27 mouse cellular contexts compared by ENCODE assay signal in genomic region chr3:61321632-61322031, GRCm38 (mm10). TPM values are rescaled to one million over a fixed set of nuclear protein-coding genes. Genes with fewer than 3 reads are reported as not detected.
A peak's percentile ranks its signal among the peaks of the same experiment; 100 is the strongest.
DNase-seq lines count a peak whose midpoint lies in the region; ATAC-seq lines count a peak whose summit lies in the region.
"Had no signal": no experiment of that assay in that cellular context is flagged by ENCODE, and none has a peak within 500 bp of the region (broad histone marks: within the 10 kb centered on the region; RNA-seq: fewer than 3 reads in every experiment).

No protein-coding gene starts in this region.

- H3K4me3 ChIP-seq in heart, embryonic 16.5 days (ENCODE audit: low read length) = no peak overlapping the region
- no peak overlapping the region for H3K4me3 ChIP-seq in heart, embryonic 12.5 days
- H3K4me3 ChIP-seq: heart, embryonic 15.5 days; liver, embryonic 15.5 days; midbrain, embryonic 12.5 days had no signal

- H3K27ac ChIP-seq in heart, embryonic 16.5 days (ENCODE audit: low read length) = no peak overlapping the region
- no peak overlapping the region for H3K27ac ChIP-seq in heart, embryonic 12.5 days (ENCODE audit: poor library complexity, severe bottlenecking)
- H3K27ac ChIP-seq: heart, embryonic 15.5 days; hindbrain, embryonic 14.5 days; liver, embryonic 15.5 days; midbrain, embryonic 12.5 days had no signal

- no peak overlapping the region for H3K9ac ChIP-seq in heart, embryonic 16.5 days (ENCODE audit: low read length)
- no peak overlapping the region for H3K9ac ChIP-seq in heart, embryonic 12.5 days
- H3K9ac ChIP-seq: heart, embryonic 15.5 days; hindbrain, embryonic 14.5 days; liver, embryonic 15.5 days; midbrain, embryonic 12.5 days had no signal

- ATAC-seq in heart, embryonic 16.5 days (replicated peaks; ENCODE audit: extremely low read depth, insufficient read depth, low FRiP score) = no peak
- ATAC-seq in heart, embryonic 12.5 days (ENCODE audit: insufficient number of reproducible peaks, low FRiP score) = no peak
- ATAC-seq in monocyte, adult 5-6 weeks (replicated peaks; ENCODE audit: insufficient number of reproducible peaks, low FRiP score, low TSS enrichment, poor library complexity, severe bottlenecking) = peak; percentile 70; the same call in 1 of the 2 replicates
- ATAC-seq: intestine, embryonic 16.5 days had no signal

- 0 out of 2 replicates have a peak, but pooled peaks cover 3% of the 10 kb centered on the region for H3K4me1 ChIP-seq in heart, embryonic 16.5 days (ENCODE audit: control insufficient read depth, insufficient read depth, low read length)
- H3K4me1 ChIP-seq in heart, embryonic 12.5 days (replicated peaks) = no peaks in the 10 kb centered on the region
- H3K4me1 ChIP-seq: heart, embryonic 15.5 days; liver, embryonic 15.5 days; midbrain, embryonic 12.5 days had no signal

- H3K27me3 ChIP-seq in heart, embryonic 16.5 days (ENCODE audit: control insufficient read depth, insufficient read depth, low read length) = no peaks in the 10 kb centered on the region
- no peaks in the 10 kb centered on the region for H3K27me3 ChIP-seq in heart, embryonic 12.5 days (replicated peaks)
- H3K27me3 ChIP-seq: heart, embryonic 15.5 days; liver, embryonic 15.5 days; midbrain, embryonic 12.5 days had no signal

- 66% methylated on average over 6 of the region's 6 CpGs for WGBS in heart, embryonic 16.5 days
- 75% methylated on average over 6 of the region's 6 CpGs for WGBS in heart, embryonic 12.5 days

- peak; percentile 20 for DNase-seq in lung, postnatal 36 days
- no peak for DNase-seq in lung, postnatal 4 days
- DNase-seq in c-Kit-positive CD71-negative TER-119-negative erythroid progenitor cells, embryonic 14.5 days (ENCODE audit: low read depth) = peak; percentile 19
- no peak for DNase-seq in layer of hippocampus, postnatal 10 days (ENCODE audit: low spot score in 2 of 2)
- DNase-seq: adrenal gland, postnatal 36 days; cerebellum, adult 18-20 months; cerebellum, postnatal 36 days; heart, adult 11 months; kidney, postnatal 4 days; layer of hippocampus, adult 9-11 months; lung, postnatal 14 days; retina, postnatal 1 day; right cerebral cortex, postnatal 4 days; thymus, postnatal 25 days had no signal

- H3K36me3 ChIP-seq in heart, embryonic 16.5 days (ENCODE audit: control insufficient read depth, insufficient read depth) = no peaks in the 10 kb centered on the region
- no peaks in the 10 kb centered on the region for H3K36me3 ChIP-seq in heart, embryonic 12.5 days
- H3K36me3 ChIP-seq: G1E; heart, embryonic 15.5 days; liver, embryonic 15.5 days; midbrain, embryonic 12.5 days had no signal

- no peaks in the 10 kb centered on the region for H3K9me3 ChIP-seq in heart, embryonic 16.5 days (replicated peaks; ENCODE audit: control insufficient read depth, low read length)
- no peaks in the 10 kb centered on the region for H3K9me3 ChIP-seq in heart, embryonic 12.5 days (replicated peaks)
- H3K9me3 ChIP-seq: G1E; heart, embryonic 15.5 days; liver, embryonic 15.5 days; midbrain, embryonic 12.5 days had no signal

- peak overlapping the region; percentile 19 for H3K4me2 ChIP-seq in heart, embryonic 16.5 days (ENCODE audit: low read depth, low read length)
- no peak overlapping the region for H3K4me2 ChIP-seq in heart, embryonic 12.5 days
- H3K4me2 ChIP-seq: heart, embryonic 15.5 days; hindbrain, embryonic 14.5 days; liver, embryonic 15.5 days; midbrain, embryonic 12.5 days had no signal

RNA-seq across cellular contexts. Expression of gene Rap2b, which starts 39.8 kb away (rescaled TPM):
- 5.0 and 5.4 TPM in 2 replicates for polyA plus RNA-seq in heart, embryonic 16.5 days (2015; fragmentation: Nextera tagmentation; extraction: Ambion mirVana)
- 9.9 and 10.1 TPM in 2 replicates for polyA plus RNA-seq in heart, embryonic 12.5 days (2016; fragmentation: Nextera tagmentation; extraction: Ambion mirVana)
- 19.0 to 29.0 TPM (median 24.3 TPM) in 3 replicates for total RNA-seq in monocyte, adult 5-6 weeks (2017)
- total RNA-seq in layer of hippocampus, postnatal 10 days (2021) = 10 to 100 TPM; 42.4 to 45.7 TPM

RNA-seq across cellular contexts. Expression of gene B430305J03Rik, which starts 44.1 kb away (rescaled TPM):
- not detected in 2 replicates for polyA plus RNA-seq in heart, embryonic 16.5 days (2015; fragmentation: Nextera tagmentation; extraction: Ambion mirVana)
- polyA plus RNA-seq in heart, embryonic 12.5 days (2016; fragmentation: Nextera tagmentation; extraction: Ambion mirVana) = not detected in 2 replicates
- 1.1 to 1.9 TPM (median 1.7 TPM) in 3 replicates for total RNA-seq in monocyte, adult 5-6 weeks (2017)
- total RNA-seq in layer of hippocampus, postnatal 10 days (2021) = 1 to 10 TPM; 1.8 to 1.9 TPM
- polyA plus RNA-seq: forebrain, embryonic 11.5 days; heart, embryonic 15.5 days; hindbrain, embryonic 14.5 days; intestine, embryonic 16.5 days; kidney, embryonic 14.5 days; limb, embryonic 11.5 days; liver, embryonic 15.5 days; midbrain, embryonic 12.5 days; stomach, embryonic 16.5 days had no signal

Comparison
In these comparisons a context has a peak if more than half of its experiments do, and no peak if none do; other contexts are left out.
1. DNase-seq: peak in lung, postnatal 36 days (single experiment) and c-Kit-positive CD71-negative TER-119-negative erythroid progenitor cells, embryonic 14.5 days (single experiment); none in lung, postnatal 4 days (0 of 2) and layer of hippocampus, postnatal 10 days (0 of 2).